Mouse (Mus musculus): ENCODE measurements around the gene Cd63. TPM values are rescaled to one million over a fixed set of nuclear protein-coding genes. Genes with fewer than 3 reads are reported as not detected.

The Cd63 gene
- total and polyA plus RNA-seq, 3 experiments, result not detected

DNA sequence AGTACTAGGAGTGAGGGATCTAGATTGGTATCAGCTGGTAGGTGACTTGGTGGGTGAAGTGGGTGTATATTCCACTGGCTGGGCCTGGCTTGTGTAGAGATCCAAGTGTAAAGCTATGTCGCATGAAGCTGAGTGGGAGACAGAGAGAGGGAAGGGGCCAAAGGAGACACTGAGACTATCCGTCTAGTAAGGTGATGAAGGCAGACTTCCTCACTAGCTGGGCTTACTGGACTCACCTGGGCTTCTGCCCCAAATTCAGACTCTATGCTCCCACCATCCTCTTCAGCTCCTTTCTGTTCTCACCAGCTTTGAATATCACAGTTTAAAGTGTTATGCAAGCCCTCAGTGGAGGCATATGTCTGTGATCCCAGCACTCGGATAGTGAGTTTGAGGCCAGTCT is 15.9 kb downstream of the Cd63 start:
- H3K27me3 ChIP-seq (replicated peaks), result peaks cover 2% of the 10 kb centered on the region
- no peak for TF ChIP-seq GABPA (IDR thresholded peaks at IDR 0.05; ENCODE audit: insufficient replicate concordance, low read depth, low read length)
- TF ChIP-seq PAX5 (IDR thresholded peaks at IDR 0.05; ENCODE audit: low read length), result no peak
- no peak for TF ChIP-seq RCOR1 (conservative IDR thresholded peaks at IDR 0.05; ENCODE audit: low read depth, low read length)
- no peak for TF ChIP-seq ZNF384 (IDR thresholded peaks at IDR 0.05; ENCODE audit: low read depth, low read length)
- no peak for TF ChIP-seq RAD21 (IDR thresholded peaks at IDR 0.05; ENCODE audit: low read depth, low read length)
- no peak for TF ChIP-seq ZMIZ1 (IDR thresholded peaks at IDR 0.05; ENCODE audit: low read depth, low read length)
- no peak for TF ChIP-seq EP300 (IDR thresholded peaks at IDR 0.05; ENCODE audit: low read length)
- no peak for TF ChIP-seq POLR2A (IDR thresholded peaks at IDR 0.05; ENCODE audit: low read depth, low read length)
- no peak for TF ChIP-seq TCF12 (IDR thresholded peaks at IDR 0.05; ENCODE audit: low read depth, low read length)
- no peak for TF ChIP-seq MAX (IDR thresholded peaks at IDR 0.05; ENCODE audit: low read length)
- TF ChIP-seq CHD1 (IDR thresholded peaks at IDR 0.05; ENCODE audit: low read depth, low read length), result no peak
- TF ChIP-seq IRF4 (IDR thresholded peaks at IDR 0.05; ENCODE audit: low read depth, low read length), result no peak
- no peak for TF ChIP-seq ZC3H11A (IDR thresholded peaks at IDR 0.05; ENCODE audit: low read depth, low read length)
- no peak for TF ChIP-seq HCFC1 (IDR thresholded peaks at IDR 0.05; ENCODE audit: low read depth, low read length)
- in situ Hi-C loops (cut with MboI; ENCODE audit: low pct_ligation_motif_present, low pct_unique_long_range_greater_than_20kb, low sequenced_read_pairs), result no loop called here
- H3K36me3 ChIP-seq (replicated peaks in 1 of 2; ENCODE audit: control insufficient read depth in 1 of 2, insufficient read depth in 1 of 2, low read length in 1 of 2), result peaks cover 11 to 48% of the 10 kb centered on the region in 2 experiments
- H3K4me1 ChIP-seq (ENCODE audit: control insufficient read depth in 1 of 2, insufficient read depth in 2 of 2), result peaks cover 3 to 8% of the 10 kb centered on the region in 2 experiments; a peak in 2 of 4 replicates
- H3K79me2 ChIP-seq (replicated peaks; ENCODE audit: control insufficient read depth, extremely low read depth, insufficient read depth, poor library complexity, severe bottlenecking), result no peaks in the 10 kb centered on the region
- H3K9me3 ChIP-seq (replicated peaks; ENCODE audit: low read length), result no peaks in the 10 kb centered on the region
- no peak overlapping the region for H3K4me2 ChIP-seq (ENCODE audit: insufficient read depth, low read depth, poor library complexity, severe bottlenecking)
- H3K9ac ChIP-seq (ENCODE audit: insufficient read depth, low read depth), result no peak overlapping the region
- no peak overlapping the region for H3K4me3 ChIP-seq (replicated peaks in 1 of 3; ENCODE audit: low read depth in 2 of 3, low read length in 2 of 3, poor library complexity in 1 of 3)
- dilution Hi-C loops (cut with MboI; ENCODE audit: extremely low pct_ligation_motif_present, extremely low pct_unique_long_range_greater_than_20kb, low sequenced_read_pairs), result no loop called here
- DNase-seq (ENCODE audit: extremely low read depth), result no peak
- H3K27ac ChIP-seq (ENCODE audit: insufficient read depth, low read depth), result no peak overlapping the region

DNA sequence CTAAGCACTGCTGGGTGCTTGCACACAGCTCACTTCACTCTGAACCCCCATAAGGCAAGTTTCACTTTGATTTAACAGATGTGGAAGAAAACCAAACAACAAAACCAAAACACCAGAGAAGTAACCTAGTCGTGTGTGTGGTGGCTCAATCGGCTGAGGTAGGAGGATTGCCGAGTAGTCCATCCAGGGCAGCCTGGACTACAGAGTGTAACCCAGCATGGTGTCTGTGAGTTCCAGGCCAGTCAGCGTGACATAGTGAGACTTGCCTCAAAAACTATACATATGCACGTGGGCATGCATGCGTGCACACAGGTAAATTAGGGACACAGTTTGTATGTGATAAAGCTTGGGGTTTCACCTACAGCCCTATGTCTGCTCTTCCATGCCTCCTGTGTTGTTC is 16.6 kb downstream of the Cd63 start:
- H3K9me3 ChIP-seq (replicated peaks; ENCODE audit: low read length), result no peaks in the 10 kb centered on the region
- H3K79me2 ChIP-seq (replicated peaks; ENCODE audit: control insufficient read depth, extremely low read depth, insufficient read depth, poor library complexity, severe bottlenecking), result no peaks in the 10 kb centered on the region
- no peak for DNase-seq (ENCODE audit: extremely low read depth)
- dilution Hi-C loops (cut with MboI; ENCODE audit: extremely low pct_ligation_motif_present, extremely low pct_unique_long_range_greater_than_20kb, low sequenced_read_pairs), result no loop called here
- no peak overlapping the region for H3K4me2 ChIP-seq (ENCODE audit: insufficient read depth, low read depth, poor library complexity, severe bottlenecking)
- H3K4me3 ChIP-seq (replicated peaks in 1 of 3; ENCODE audit: low read depth in 2 of 3, low read length in 2 of 3, poor library complexity in 1 of 3), result no peak overlapping the region
- H3K27me3 ChIP-seq (replicated peaks), result peaks cover 2% of the 10 kb centered on the region
- H3K4me1 ChIP-seq (ENCODE audit: control insufficient read depth in 1 of 2, insufficient read depth in 2 of 2), result peaks cover 10 to 14% of the 10 kb centered on the region in 2 experiments
- in situ Hi-C loops (cut with MboI; ENCODE audit: low pct_ligation_motif_present, low pct_unique_long_range_greater_than_20kb, low sequenced_read_pairs), result no loop called here
- TF ChIP-seq ZNF384 (IDR thresholded peaks at IDR 0.05; ENCODE audit: low read depth, low read length), result no peak
- TF ChIP-seq SMC3 (IDR thresholded peaks at IDR 0.05; ENCODE audit: low read depth, low read length), result no peak
- TF ChIP-seq CHD1 (IDR thresholded peaks at IDR 0.05; ENCODE audit: low read depth, low read length), result no peak
- no peak for TF ChIP-seq ELF1 (IDR thresholded peaks at IDR 0.05; ENCODE audit: low read depth, low read length)
- TF ChIP-seq USF2 (conservative IDR thresholded peaks at IDR 0.05; ENCODE audit: low read depth, low read length), result no peak
- TF ChIP-seq UBTF (IDR thresholded peaks at IDR 0.05; ENCODE audit: low read depth, low read length), result no peak
- no peak for TF ChIP-seq MAZ (IDR thresholded peaks at IDR 0.05; ENCODE audit: low read depth, low read length)
- no peak for TF ChIP-seq GABPA (IDR thresholded peaks at IDR 0.05; ENCODE audit: insufficient replicate concordance, low read depth, low read length)
- no peak for TF ChIP-seq KAT2A (IDR thresholded peaks at IDR 0.05; ENCODE audit: insufficient replicate concordance, low read length)
- no peak for TF ChIP-seq ZMIZ1 (IDR thresholded peaks at IDR 0.05; ENCODE audit: low read depth, low read length)
- no peak overlapping the region for H3K27ac ChIP-seq (ENCODE audit: insufficient read depth, low read depth)
- H3K36me3 ChIP-seq (replicated peaks in 1 of 2; ENCODE audit: control insufficient read depth in 1 of 2, insufficient read depth in 1 of 2, low read length in 1 of 2), result peaks cover 11 to 48% of the 10 kb centered on the region in 2 experiments
- H3K9ac ChIP-seq (ENCODE audit: insufficient read depth, low read depth), result no peak overlapping the region
